Mouse (Mus musculus): Measurements from ENCODE around the gene Slc7a5. TPM values are rescaled to one million over a fixed set of nuclear protein-coding genes. Genes with fewer than 3 reads are reported as not detected.
A peak's percentile ranks its signal among the peaks of the same experiment; 100 is the strongest.

Slc7a5 gene
- 112 TPM for polyA plus RNA-seq (2012; fragmentation: generic; extraction: Trizol)
- long read RNA-seq, experiment 1, transcript Slc7a5-201 (10 exons, 3,517 nt): major isoform, 17 of 36 reads
- long read RNA-seq, experiment 1, partial matches to known transcripts: 1 of 36 reads
- long read RNA-seq, experiment 1, other reads (novel, unspliced or antisense): 18 of 36 reads
- long read RNA-seq, experiment 2, transcript Slc7a5-201 (10 exons, 3,517 nt): major isoform, 488 of 526 reads
- long read RNA-seq, experiment 2, partial matches to known transcripts: 4 of 526 reads
- long read RNA-seq, experiment 2, other reads (novel, unspliced or antisense): 34 of 526 reads

DNA sequence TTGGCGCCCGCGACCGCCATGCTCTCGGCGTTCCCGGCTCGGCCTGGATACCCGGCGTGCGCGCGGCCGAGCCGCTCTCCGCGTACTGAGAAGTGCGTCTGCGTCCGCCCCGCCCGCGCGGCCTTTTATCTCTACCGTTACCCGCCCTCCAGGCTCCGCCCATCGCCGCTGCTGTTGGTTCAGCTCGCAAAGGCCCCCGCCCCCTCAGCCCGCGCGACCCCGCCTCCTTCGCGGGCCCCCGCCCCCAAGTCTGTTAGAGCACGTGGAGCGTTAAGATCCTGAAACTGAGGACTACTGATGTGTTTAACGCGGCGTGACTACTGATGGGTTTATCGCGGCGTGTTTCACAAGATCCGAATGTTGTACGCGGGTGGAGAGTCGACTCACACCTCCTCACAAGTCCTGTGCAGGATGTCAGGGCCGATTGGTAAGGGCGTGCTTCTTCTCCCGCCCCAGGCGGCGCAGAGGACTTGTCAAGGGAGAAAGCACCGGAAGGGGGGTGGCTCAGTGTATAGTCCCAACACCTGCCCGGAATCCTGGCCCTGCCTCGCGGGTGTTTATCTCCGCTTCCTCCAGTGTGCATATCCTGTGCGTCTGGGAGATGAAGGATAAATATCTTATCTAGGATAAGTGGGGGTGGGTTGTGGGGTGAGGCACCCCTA is at the start of gene Slc7a5:
Gene Slc7a5, minus strand, starts transcription at position 108 of the 662 bp plus-strand sequence.
- no peaks in the 10 kb centered on the region for H3K36me3 ChIP-seq (ENCODE audit: control insufficient read depth, insufficient read depth)
- H3K27me3 ChIP-seq (ENCODE audit: control insufficient read depth, insufficient read depth, insufficient read length): no peaks in the 10 kb centered on the region
- H3K79me2 ChIP-seq (ENCODE audit: control insufficient read depth, insufficient read depth): peaks cover 47% of the 10 kb centered on the region
- H3ac ChIP-seq (ENCODE audit: control insufficient read depth, insufficient read length, low read depth): peak within 1 kb of the TSS; percentile 61
- H3K4me3 ChIP-seq (ENCODE audit: insufficient read depth, poor library complexity, severe bottlenecking): peak within 1 kb of the TSS; percentile 79
- TF ChIP-seq FOSL1 (IDR thresholded peaks at IDR 0.05; ENCODE audit: insufficient read depth, low read length, poor library complexity, severe bottlenecking) (no peak), CTCF (IDR thresholded peaks at IDR 0.05; ENCODE audit: control insufficient read depth, insufficient read depth, insufficient read length) (no peak), CEBPB (IDR thresholded peaks at IDR 0.05; ENCODE audit: low read depth) (no peak), MYOG (IDR thresholded peaks at IDR 0.05; ENCODE audit: control insufficient read depth, extremely low read depth, insufficient read length) (no peak), USF1 (IDR thresholded peaks at IDR 0.05; ENCODE audit: low read depth) (no peak), MYOD1 (IDR thresholded peaks at IDR 0.05; ENCODE audit: control insufficient read depth, insufficient read length, low read depth) (no peak), MAX (IDR thresholded peaks at IDR 0.05) (peak; percentile 79)
- H3K79me3 ChIP-seq (ENCODE audit: low read depth): peaks cover 37% of the 10 kb centered on the region

DNA sequence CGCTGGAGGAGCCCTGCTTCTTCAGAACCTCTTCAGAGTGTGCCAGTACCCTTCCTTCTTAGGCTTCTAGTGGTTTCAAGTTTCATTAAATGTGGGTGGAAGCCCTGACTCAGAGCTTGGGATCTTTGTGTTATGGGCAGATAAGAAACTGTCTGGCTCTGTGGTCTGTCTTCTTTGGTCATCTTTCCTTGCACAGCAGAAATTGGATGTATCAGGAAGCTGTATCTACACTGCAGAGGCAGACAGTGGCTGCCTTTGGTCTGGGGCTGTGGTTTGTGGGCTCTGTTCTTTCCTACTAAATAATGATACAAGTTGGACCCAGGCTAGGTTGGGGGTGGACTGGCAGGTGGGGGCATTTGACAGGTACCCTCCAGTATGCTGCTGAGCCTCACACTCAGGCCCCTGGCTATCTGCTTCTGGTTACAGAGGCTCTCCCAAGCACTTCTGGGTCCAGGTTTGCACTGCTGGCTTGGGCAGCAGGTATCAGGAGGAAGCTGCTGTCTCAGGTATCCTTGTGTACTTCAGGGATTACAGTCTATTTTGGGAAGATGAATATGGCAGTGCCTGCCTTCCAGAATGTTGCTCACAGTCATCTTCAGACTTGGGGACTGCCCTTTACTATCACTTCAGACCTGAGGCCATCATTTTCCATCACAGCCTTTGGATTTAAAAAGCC is 48.5 kb upstream of the Slc7a5 start:
- Histone ChIP-seq H3K4me3 (ENCODE audit: insufficient read depth, poor library complexity, severe bottlenecking) (no peak overlapping the region), H3K79me2 (ENCODE audit: control insufficient read depth, insufficient read depth) (peaks cover 94% of the 10 kb centered on the region), H3ac (ENCODE audit: control insufficient read depth, insufficient read length, low read depth) (no peak overlapping the region), H3K27me3 (ENCODE audit: control insufficient read depth, insufficient read depth, insufficient read length) (no peaks in the 10 kb centered on the region), H3K36me3 (ENCODE audit: control insufficient read depth, insufficient read depth) (peaks cover 38% of the 10 kb centered on the region), H3K79me3 (ENCODE audit: low read depth) (peaks cover 65% of the 10 kb centered on the region)
- no peak for TF ChIP-seq MAX (IDR thresholded peaks at IDR 0.05)
- no peak for TF ChIP-seq MYOG (IDR thresholded peaks at IDR 0.05; ENCODE audit: control insufficient read depth, extremely low read depth, insufficient read length)
- no peak for TF ChIP-seq MYOD1 (IDR thresholded peaks at IDR 0.05; ENCODE audit: control insufficient read depth, insufficient read length, low read depth)
- TF ChIP-seq CTCF (IDR thresholded peaks at IDR 0.05; ENCODE audit: control insufficient read depth, insufficient read depth, insufficient read length): no peak
- no peak for TF ChIP-seq USF1 (IDR thresholded peaks at IDR 0.05; ENCODE audit: low read depth)
- TF ChIP-seq CEBPB (IDR thresholded peaks at IDR 0.05; ENCODE audit: low read depth): no peak
- no peak for TF ChIP-seq FOSL1 (IDR thresholded peaks at IDR 0.05; ENCODE audit: insufficient read depth, low read length, poor library complexity, severe bottlenecking)

DNA sequence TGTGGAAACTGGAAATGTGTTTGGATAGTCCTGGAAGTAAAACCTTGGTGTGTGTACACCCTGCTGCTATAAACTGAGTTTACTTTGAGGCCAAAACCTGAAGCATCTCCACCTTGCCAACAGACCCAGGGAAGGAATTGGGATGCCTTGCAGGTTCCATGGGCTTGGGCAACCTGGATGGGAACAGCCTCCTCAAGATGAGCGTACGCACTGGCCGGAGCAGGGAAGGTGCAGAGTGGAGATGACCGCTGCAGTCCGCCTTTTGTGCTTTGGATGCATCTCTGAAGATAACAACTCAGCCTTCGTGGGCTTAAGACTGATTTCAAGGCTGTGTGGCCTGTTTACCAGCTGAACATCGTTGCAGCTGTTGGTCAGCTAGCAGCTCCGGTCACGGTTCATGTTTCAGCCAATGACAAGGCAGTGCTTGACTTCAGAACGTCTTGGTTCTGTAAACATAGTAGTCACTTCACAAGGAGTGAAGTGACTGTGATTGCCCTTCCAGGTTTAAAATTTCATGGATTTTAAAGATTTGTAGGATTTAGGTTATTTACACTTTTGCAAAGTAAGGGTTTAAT is 47.6 kb upstream of the Slc7a5 start:
- Histone ChIP-seq H3K79me2 (ENCODE audit: control insufficient read depth, insufficient read depth) (peaks cover 88% of the 10 kb centered on the region), H3K36me3 (ENCODE audit: control insufficient read depth, insufficient read depth) (peaks cover 33% of the 10 kb centered on the region), H3K79me3 (ENCODE audit: low read depth) (peaks cover 62% of the 10 kb centered on the region), H3K27me3 (ENCODE audit: control insufficient read depth, insufficient read depth, insufficient read length) (no peaks in the 10 kb centered on the region), H3K4me3 (ENCODE audit: insufficient read depth, poor library complexity, severe bottlenecking) (no peak overlapping the region), H3ac (ENCODE audit: control insufficient read depth, insufficient read length, low read depth) (no peak overlapping the region)
- TF ChIP-seq MAX (IDR thresholded peaks at IDR 0.05): no peak
- TF ChIP-seq MYOD1 (IDR thresholded peaks at IDR 0.05; ENCODE audit: control insufficient read depth, insufficient read length, low read depth): peak; percentile 5

DNA sequence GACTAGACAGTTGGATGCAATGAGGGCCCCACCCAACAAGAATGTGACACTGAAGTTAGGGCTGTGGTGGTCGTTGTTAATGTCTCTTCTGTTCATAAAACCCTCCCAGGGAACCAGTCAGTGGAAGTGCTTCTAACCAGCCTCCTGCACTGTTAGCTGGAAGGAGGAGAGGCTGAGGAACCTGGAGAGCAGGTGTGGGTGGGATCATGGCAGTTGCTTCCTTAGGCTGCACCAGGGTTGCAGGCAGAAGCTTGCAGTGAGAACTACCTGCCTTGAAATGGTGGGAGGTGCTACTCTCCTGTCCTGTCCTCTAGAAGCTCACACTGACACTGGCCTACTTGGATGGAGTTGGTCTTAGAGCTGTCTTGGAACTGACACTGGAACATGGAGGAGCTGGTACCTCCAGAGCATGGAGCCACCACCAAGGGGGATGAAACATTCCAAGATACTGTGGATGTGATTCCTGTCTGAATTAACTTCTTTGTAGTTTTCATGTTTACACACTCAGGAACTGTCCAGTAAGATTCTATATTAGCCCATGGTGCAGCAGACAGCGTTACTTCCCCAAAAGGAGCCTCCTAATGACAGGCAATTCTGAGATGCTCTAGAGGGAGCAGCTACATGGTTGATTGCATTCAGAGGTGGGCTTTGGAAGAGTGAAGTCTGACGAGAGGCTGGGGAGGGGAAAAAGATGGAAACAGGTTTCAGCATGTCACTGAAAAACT is 46.5 kb upstream of the Slc7a5 start:
- Histone ChIP-seq H3ac (ENCODE audit: control insufficient read depth, insufficient read length, low read depth) (no peak overlapping the region), H3K79me2 (ENCODE audit: control insufficient read depth, insufficient read depth) (peaks cover 78% of the 10 kb centered on the region), H3K36me3 (ENCODE audit: control insufficient read depth, insufficient read depth) (peaks cover 32% of the 10 kb centered on the region), H3K79me3 (ENCODE audit: low read depth) (peaks cover 58% of the 10 kb centered on the region), H3K27me3 (ENCODE audit: control insufficient read depth, insufficient read depth, insufficient read length) (no peaks in the 10 kb centered on the region), H3K4me3 (ENCODE audit: insufficient read depth, poor library complexity, severe bottlenecking) (no peak overlapping the region)
- TF ChIP-seq USF1 (IDR thresholded peaks at IDR 0.05; ENCODE audit: low read depth) (no peak), CTCF (IDR thresholded peaks at IDR 0.05; ENCODE audit: control insufficient read depth, insufficient read depth, insufficient read length) (no peak), CEBPB (IDR thresholded peaks at IDR 0.05; ENCODE audit: low read depth) (no peak), FOSL1 (IDR thresholded peaks at IDR 0.05; ENCODE audit: insufficient read depth, low read length, poor library complexity, severe bottlenecking) (no peak), MYOD1 (IDR thresholded peaks at IDR 0.05; ENCODE audit: control insufficient read depth, insufficient read length, low read depth) (no peak), MAX (IDR thresholded peaks at IDR 0.05) (no peak), MYOG (IDR thresholded peaks at IDR 0.05; ENCODE audit: control insufficient read depth, extremely low read depth, insufficient read length) (no peak)

DNA sequence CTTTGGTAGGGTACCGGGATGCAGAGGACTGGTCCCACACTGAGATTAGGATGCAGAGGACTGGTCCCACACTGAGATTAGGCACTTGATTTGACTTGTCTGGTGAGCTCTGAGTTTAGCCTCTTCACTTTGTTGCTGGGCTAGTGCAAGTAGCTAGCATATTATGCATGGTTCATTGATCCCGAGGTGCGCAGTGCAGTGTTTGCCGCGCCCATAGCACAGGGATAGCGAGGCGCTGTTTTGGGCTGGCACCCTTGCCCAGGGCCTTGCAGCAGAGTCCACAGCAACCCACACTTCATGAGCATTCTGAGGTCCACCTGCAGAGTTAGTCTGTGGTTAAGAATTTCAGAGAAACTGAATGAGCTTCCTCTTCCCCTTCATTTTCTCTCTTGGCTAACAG is 45.3 kb upstream of the Slc7a5 start:
- no peak overlapping the region for H3K4me3 ChIP-seq (ENCODE audit: insufficient read depth, poor library complexity, severe bottlenecking)
- TF ChIP-seq CTCF (IDR thresholded peaks at IDR 0.05; ENCODE audit: control insufficient read depth, insufficient read depth, insufficient read length) (no peak), MAX (IDR thresholded peaks at IDR 0.05) (no peak), CEBPB (IDR thresholded peaks at IDR 0.05; ENCODE audit: low read depth) (no peak), USF1 (IDR thresholded peaks at IDR 0.05; ENCODE audit: low read depth) (no peak), MYOD1 (IDR thresholded peaks at IDR 0.05; ENCODE audit: control insufficient read depth, insufficient read length, low read depth) (no peak), FOSL1 (IDR thresholded peaks at IDR 0.05; ENCODE audit: insufficient read depth, low read length, poor library complexity, severe bottlenecking) (no peak), MYOG (IDR thresholded peaks at IDR 0.05; ENCODE audit: control insufficient read depth, extremely low read depth, insufficient read length) (no peak)

More for the DNA sequence above, 45.3 kb upstream of the Slc7a5 start:
- H3ac ChIP-seq (ENCODE audit: control insufficient read depth, insufficient read length, low read depth): no peak overlapping the region
- H3K79me3 ChIP-seq (ENCODE audit: low read depth): peaks cover 46% of the 10 kb centered on the region
- H3K27me3 ChIP-seq (ENCODE audit: control insufficient read depth, insufficient read depth, insufficient read length): no peaks in the 10 kb centered on the region
- H3K79me2 ChIP-seq (ENCODE audit: control insufficient read depth, insufficient read depth): peaks cover 66% of the 10 kb centered on the region
- H3K36me3 ChIP-seq (ENCODE audit: control insufficient read depth, insufficient read depth): peaks cover 30% of the 10 kb centered on the region

Measured in C2C12 (cell line).